8 mouse cellular contexts compared by ENCODE assay signal in genomic region chr8:125756391-125757105, GRCm38 (mm10). TPM values are rescaled to one million over a fixed set of nuclear protein-coding genes. Genes with fewer than 3 reads are reported as not detected.
DNase-seq lines count a peak whose midpoint lies in the region; ATAC-seq lines count a peak whose summit lies in the region.

No protein-coding gene starts in this region.

- no peak overlapping the region for H3K4me2 ChIP-seq in lung, embryonic 15.5 days
- H3K4me2 ChIP-seq in heart, embryonic 15.5 days, result 0 out of 2 replicates have a peak overlapping the region, but pooled peaks have one; percentile 12
- H3K4me2 ChIP-seq in neural tube, embryonic 14.5 days (ENCODE audit: low read depth, low read length), result no peak overlapping the region

- WGBS in lung, embryonic 15.5 days, result 43% methylated on average over 9 of the region's 9 CpGs
- 36% methylated on average over 9 of the region's 9 CpGs for WGBS in heart, embryonic 15.5 days
- 42% methylated on average over 9 of the region's 9 CpGs for WGBS in neural tube, embryonic 14.5 days

- DNase-seq in lung, adult 18-20 months, result no peak
- peak; percentile 93 for DNase-seq in cerebellum, postnatal 14 days
- DNase-seq in left cerebral cortex, postnatal 10 days (ENCODE audit: extremely low spot score in 1 of 2, low spot score in 2 of 2), result no peak
- DNase-seq in adrenal gland, adult 18-20 months (ENCODE audit: low spot score in 2 of 2), result no peak
- DNase-seq in spleen, adult 12 weeks (ENCODE audit: low spot score), result no peak

- H3K27ac ChIP-seq in lung, embryonic 15.5 days, result peak overlapping the region; percentile 21; the same call in 1 of the 2 replicates
- H3K27ac ChIP-seq in heart, embryonic 15.5 days, result peak overlapping the region; percentile 31
- H3K27ac ChIP-seq in neural tube, embryonic 14.5 days (ENCODE audit: low read depth, low read length), result no peak overlapping the region

- H3K9me3 ChIP-seq in lung, embryonic 15.5 days, result no peaks in the 10 kb centered on the region
- H3K9me3 ChIP-seq in heart, embryonic 15.5 days (replicated peaks), result no peaks in the 10 kb centered on the region
- no peaks in the 10 kb centered on the region for H3K9me3 ChIP-seq in neural tube, embryonic 14.5 days (ENCODE audit: control insufficient read depth, low read length)

- intact Hi-C loops in left cerebral cortex, postnatal 10 days (cut with DNase I), result no loop called here

- H3K36me3 ChIP-seq in lung, embryonic 15.5 days, result no peaks in the 10 kb centered on the region
- no peaks in the 10 kb centered on the region for H3K36me3 ChIP-seq in heart, embryonic 15.5 days
- 0 out of 2 replicates have a peak, but pooled peaks cover 5% of the 10 kb centered on the region for H3K36me3 ChIP-seq in neural tube, embryonic 14.5 days (ENCODE audit: control insufficient read depth, insufficient read depth, low read length)

- no peak overlapping the region for H3K4me3 ChIP-seq in lung, embryonic 15.5 days
- no peak overlapping the region for H3K4me3 ChIP-seq in heart, embryonic 15.5 days
- H3K4me3 ChIP-seq in neural tube, embryonic 14.5 days (ENCODE audit: low read depth, low read length), result no peak overlapping the region

- H3K27me3 ChIP-seq in lung, embryonic 15.5 days, result no peaks in the 10 kb centered on the region
- H3K27me3 ChIP-seq in heart, embryonic 15.5 days, result no peaks in the 10 kb centered on the region
- H3K27me3 ChIP-seq in neural tube, embryonic 14.5 days (ENCODE audit: control insufficient read depth, insufficient read depth, low read length), result no peaks in the 10 kb centered on the region

- peaks cover 12% of the 10 kb centered on the region for H3K4me1 ChIP-seq in lung, embryonic 15.5 days
- H3K4me1 ChIP-seq in heart, embryonic 15.5 days (replicated peaks), result peaks cover 21% of the 10 kb centered on the region
- 0 out of 2 replicates have a peak, but pooled peaks cover 3% of the 10 kb centered on the region for H3K4me1 ChIP-seq in neural tube, embryonic 14.5 days (ENCODE audit: control insufficient read depth, insufficient read depth, low read length)

- no peak overlapping the region for H3K9ac ChIP-seq in lung, embryonic 15.5 days
- H3K9ac ChIP-seq in heart, embryonic 15.5 days, result no peak overlapping the region
- H3K9ac ChIP-seq in neural tube, embryonic 14.5 days (replicated peaks; ENCODE audit: low read depth, low read length), result no peak overlapping the region

- ATAC-seq in lung, embryonic 15.5 days (ENCODE audit: borderline replicate concordance, extremely low read depth, low FRiP score, low TSS enrichment), result peak; percentile 37; the same call in 1 of the 2 replicates
- ATAC-seq in heart, embryonic 15.5 days (replicated peaks; ENCODE audit: insufficient number of reproducible peaks, insufficient read depth, low FRiP score, low read depth), result peak; percentile 24; the same call in 1 of the 2 replicates
- ATAC-seq in neural tube, embryonic 14.5 days (ENCODE audit: low read depth), result peak; percentile 61; the same call in 1 of the 2 replicates

RNA-seq across cellular contexts. Expression of gene Ntpcr, which starts 26.8 kb away (rescaled TPM):
- polyA plus RNA-seq in lung, embryonic 15.5 days (2015; fragmentation: Nextera tagmentation; extraction: Ambion mirVana), result 30.6 and 32.7 TPM in 2 replicates
- polyA plus RNA-seq in heart, embryonic 15.5 days (2015; fragmentation: Nextera tagmentation; extraction: Ambion mirVana), result 25.0 and 28.2 TPM in 2 replicates
- polyA plus RNA-seq in neural tube, embryonic 14.5 days (2014; fragmentation: Nextera tagmentation; extraction: Ambion mirVana), result 36.9 and 39.8 TPM in 2 replicates
- total RNA-seq in left cerebral cortex, postnatal 10 days (2021), result 10 to 100 TPM; 20.2 to 21.0 TPM
- 10 to 100 TPM; 15.4 to 20.7 TPM for total RNA-seq in adrenal gland, adult 18-20 months (2021)

Comparison
In these comparisons a context has a peak if more than half of its experiments do, and no peak if none do; other contexts are left out.
1. DNase-seq: peak in cerebellum, postnatal 14 days (2 of 2); none in lung, adult 18-20 months (0 of 2), left cerebral cortex, postnatal 10 days (0 of 2), adrenal gland, adult 18-20 months (0 of 2) and spleen, adult 12 weeks (single experiment).
2. Peak in every context shown above with its lines, with median percentiles within 50 percentile points of each other: ATAC-seq.